Mouse (Mus musculus): ENCODE data around the gene Smg9. TPM values are rescaled to one million over a fixed set of nuclear protein-coding genes. Genes with fewer than 3 reads are reported as not detected.
"Not testable (repeated sequence)": the region's sequence is repeated elsewhere in the genome, so short reads cannot be mapped to it uniquely, and the experiment has no call there.

Smg9 gene
- polyA plus RNA-seq, 1 experiment from 2014 or later: 17.5 TPM

- no peaks in the 10 kb centered on the region for H3K4me1 ChIP-seq (ENCODE audit: control insufficient read depth, insufficient read depth, low read length)
- H3K27ac ChIP-seq (ENCODE audit: low read depth, low read length): no peak overlapping the region
- H3K9me3 ChIP-seq (replicated peaks; ENCODE audit: control insufficient read depth, low read length): no peaks in the 10 kb centered on the region
- WGBS (ENCODE audit: insufficient replicate concordance): 74% methylated on average over 3 of the region's 3 CpGs
- no peaks in the 10 kb centered on the region for H3K36me3 ChIP-seq (ENCODE audit: control insufficient read depth, insufficient read depth, low read length)
- no peak overlapping the region for H3K4me2 ChIP-seq
- H3K4me3 ChIP-seq (ENCODE audit: low read depth, low read length): no peak overlapping the region
- ATAC-seq (replicated peaks; ENCODE audit: insufficient number of reproducible peaks, low FRiP score, low TSS enrichment): no peak
- no peak overlapping the region for H3K9ac ChIP-seq (ENCODE audit: low read depth, low read length)
- no peaks in the 10 kb centered on the region for H3K27me3 ChIP-seq (ENCODE audit: control insufficient read depth, insufficient read depth, low read length)
Measured at GRCm38 (mm10) chr7:24394054-24394453, 5.4 kb upstream of the Smg9 start.

- Histone ChIP-seq H3K9ac (ENCODE audit: low read depth, low read length) (no peak overlapping the region), H3K36me3 (ENCODE audit: control insufficient read depth, insufficient read depth, low read length) (no peaks in the 10 kb centered on the region), H3K4me1 (ENCODE audit: control insufficient read depth, insufficient read depth, low read length) (no peaks in the 10 kb centered on the region), H3K4me2 (no peak overlapping the region), H3K27me3 (ENCODE audit: control insufficient read depth, insufficient read depth, low read length) (no peaks in the 10 kb centered on the region), H3K9me3 (replicated peaks; ENCODE audit: control insufficient read depth, low read length) (no peaks in the 10 kb centered on the region), H3K27ac (ENCODE audit: low read depth, low read length) (no peak overlapping the region), H3K4me3 (ENCODE audit: low read depth, low read length) (no peak overlapping the region)
- ATAC-seq (replicated peaks; ENCODE audit: insufficient number of reproducible peaks, low FRiP score, low TSS enrichment): no peak
- WGBS (ENCODE audit: insufficient replicate concordance): 64% methylated on average over 15 of the region's 15 CpGs
Measured at GRCm38 (mm10) chr7:24394475-24395161, 4.8 kb upstream of the Smg9 start.

GRCm38 (mm10) chr7:24396832-24397231 is 2.6 kb upstream of the Smg9 start:
- H3K4me1 ChIP-seq (ENCODE audit: control insufficient read depth, insufficient read depth, low read length): no peaks in the 10 kb centered on the region
- no peak for ATAC-seq (replicated peaks; ENCODE audit: insufficient number of reproducible peaks, low FRiP score, low TSS enrichment)
- H3K4me2 ChIP-seq: no peak overlapping the region
- no peaks in the 10 kb centered on the region for H3K9me3 ChIP-seq (replicated peaks; ENCODE audit: control insufficient read depth, low read length)
- 69% methylated on average over 11 of the region's 11 CpGs for WGBS (ENCODE audit: insufficient replicate concordance)
- no peaks in the 10 kb centered on the region for H3K36me3 ChIP-seq (ENCODE audit: control insufficient read depth, insufficient read depth, low read length)
- H3K9ac ChIP-seq (ENCODE audit: low read depth, low read length): no peak overlapping the region
- no peaks in the 10 kb centered on the region for H3K27me3 ChIP-seq (ENCODE audit: control insufficient read depth, insufficient read depth, low read length)
- no peak overlapping the region for H3K27ac ChIP-seq (ENCODE audit: low read depth, low read length)
- no peak overlapping the region for H3K4me3 ChIP-seq (ENCODE audit: low read depth, low read length)

DNA sequence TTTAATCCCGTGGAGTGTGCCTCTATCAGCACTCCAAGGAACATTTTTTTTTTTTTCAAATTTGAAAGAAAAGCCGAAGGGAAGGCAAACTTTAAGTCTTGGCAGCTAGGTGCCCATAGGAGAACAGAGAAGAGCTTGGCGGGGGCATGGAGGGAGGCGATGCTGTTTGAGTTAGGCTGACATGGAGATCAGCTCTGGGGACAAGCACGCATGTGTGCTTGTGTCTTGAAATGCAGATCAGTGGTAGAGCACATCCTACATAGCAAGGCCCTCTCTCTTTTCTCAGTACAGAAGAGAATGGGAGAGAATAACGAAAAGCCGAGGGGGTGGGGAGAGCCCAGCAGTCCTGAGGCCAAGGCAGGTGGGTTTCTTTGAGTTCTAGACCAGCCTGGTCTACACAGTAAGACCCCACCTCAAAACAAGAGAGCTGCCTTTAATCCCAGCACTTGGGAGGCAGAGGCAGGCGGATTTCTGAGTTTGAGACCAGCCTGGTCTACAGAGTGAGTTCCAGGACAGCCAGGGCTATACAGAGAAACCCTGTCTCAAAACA is 980 bp upstream of the Smg9 start:
- Histone ChIP-seq H3K27me3 (ENCODE audit: control insufficient read depth, insufficient read depth, low read length) (no peaks in the 10 kb centered on the region), H3K36me3 (ENCODE audit: control insufficient read depth, insufficient read depth, low read length) (peaks cover 5% of the 10 kb centered on the region), H3K9me3 (replicated peaks; ENCODE audit: control insufficient read depth, low read length) (peaks cover 2% of the 10 kb centered on the region), H3K4me3 (ENCODE audit: low read depth, low read length) (no peak overlapping the region), H3K27ac (ENCODE audit: low read depth, low read length) (no peak overlapping the region), H3K4me2 (peak overlapping the region; percentile 77), H3K4me1 (ENCODE audit: control insufficient read depth, insufficient read depth, low read length) (no peaks in the 10 kb centered on the region), H3K9ac (ENCODE audit: low read depth, low read length) (no peak overlapping the region)
- 92% methylated on average over 8 of the region's 8 CpGs for WGBS (ENCODE audit: insufficient replicate concordance)
- no peak for ATAC-seq (replicated peaks; ENCODE audit: insufficient number of reproducible peaks, low FRiP score, low TSS enrichment)

- Histone ChIP-seq H3K9me3 (replicated peaks; ENCODE audit: control insufficient read depth, low read length) (peaks cover 2% of the 10 kb centered on the region), H3K4me2 (peak overlapping the region; percentile 77), H3K4me1 (ENCODE audit: control insufficient read depth, insufficient read depth, low read length) (no peaks in the 10 kb centered on the region), H3K4me3 (ENCODE audit: low read depth, low read length) (peak overlapping the region; percentile 70), H3K27me3 (ENCODE audit: control insufficient read depth, insufficient read depth, low read length) (no peaks in the 10 kb centered on the region), H3K9ac (ENCODE audit: low read depth, low read length) (peak overlapping the region; percentile 86), H3K27ac (ENCODE audit: low read depth, low read length) (peak overlapping the region; percentile 98), H3K36me3 (ENCODE audit: control insufficient read depth, insufficient read depth, low read length) (peaks cover 12% of the 10 kb centered on the region)
- ATAC-seq (replicated peaks; ENCODE audit: insufficient number of reproducible peaks, low FRiP score, low TSS enrichment): no peak
- WGBS (ENCODE audit: insufficient replicate concordance): 12% methylated on average over 3 of the region's 3 CpGs
Measured at GRCm38 (mm10) chr7:24400082-24400452, 648 bp downstream of the Smg9 start.

DNA sequence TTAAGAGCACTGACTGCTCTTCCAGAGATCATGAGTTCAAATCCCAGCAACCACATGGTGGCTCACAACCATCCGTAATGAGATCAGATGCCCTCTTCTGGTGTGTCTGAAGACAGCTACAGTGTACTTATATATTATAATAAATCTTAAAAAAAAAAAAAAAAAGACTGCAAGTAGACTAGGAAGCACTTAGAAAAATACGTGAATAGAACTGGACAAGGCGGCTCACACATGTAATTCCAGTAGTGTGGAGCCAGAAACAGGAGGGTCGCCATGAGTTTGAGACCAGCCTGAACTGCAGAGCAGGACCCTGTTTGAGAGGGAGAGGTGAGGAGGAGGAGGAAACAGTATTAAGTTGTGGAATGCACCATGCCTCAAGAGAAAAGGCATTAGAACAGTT is 1.1 kb downstream of the Smg9 start:
- H3K9ac ChIP-seq (ENCODE audit: low read depth, low read length); H3K27me3 ChIP-seq (ENCODE audit: control insufficient read depth, insufficient read depth, low read length); H3K27ac ChIP-seq (ENCODE audit: low read depth, low read length); ATAC-seq (replicated peaks; ENCODE audit: insufficient number of reproducible peaks, low FRiP score, low TSS enrichment); H3K4me1 ChIP-seq (ENCODE audit: control insufficient read depth, insufficient read depth, low read length); H3K9me3 ChIP-seq (replicated peaks; ENCODE audit: control insufficient read depth, low read length): not testable (repeated sequence)
- peak overlapping the region; percentile 70; the same call in 1 of the 2 replicates for H3K4me3 ChIP-seq (ENCODE audit: low read depth, low read length)
- 90% methylated on average over 4 of the region's 4 CpGs for WGBS (ENCODE audit: insufficient replicate concordance)
- H3K36me3 ChIP-seq (ENCODE audit: control insufficient read depth, insufficient read depth, low read length): peaks cover 12% of the 10 kb centered on the region
- peak overlapping the region; percentile 77 for H3K4me2 ChIP-seq

- WGBS (ENCODE audit: insufficient replicate concordance): 98% methylated on average over 9 of the region's 9 CpGs
- Histone ChIP-seq H3K9me3 (replicated peaks; ENCODE audit: control insufficient read depth, low read length) (peaks cover 2% of the 10 kb centered on the region), H3K9ac (ENCODE audit: low read depth, low read length) (no peak overlapping the region), H3K36me3 (ENCODE audit: control insufficient read depth, insufficient read depth, low read length) (peaks cover 16% of the 10 kb centered on the region), H3K27ac (ENCODE audit: low read depth, low read length) (no peak overlapping the region), H3K4me1 (ENCODE audit: control insufficient read depth, insufficient read depth, low read length) (no peaks in the 10 kb centered on the region), H3K4me2 (no peak overlapping the region), H3K4me3 (ENCODE audit: low read depth, low read length) (no peak overlapping the region), H3K27me3 (ENCODE audit: control insufficient read depth, insufficient read depth, low read length) (no peaks in the 10 kb centered on the region)
- no peak for ATAC-seq (replicated peaks; ENCODE audit: insufficient number of reproducible peaks, low FRiP score, low TSS enrichment)
Measured at GRCm38 (mm10) chr7:24402851-24403250, 3.4 kb downstream of the Smg9 start.

- peaks cover 16% of the 10 kb centered on the region for H3K36me3 ChIP-seq (ENCODE audit: control insufficient read depth, insufficient read depth, low read length)
- no peak overlapping the region for H3K9ac ChIP-seq (ENCODE audit: low read depth, low read length)
- no peak overlapping the region for H3K4me2 ChIP-seq
- no peak for ATAC-seq (replicated peaks; ENCODE audit: insufficient number of reproducible peaks, low FRiP score, low TSS enrichment)
- no peak overlapping the region for H3K4me3 ChIP-seq (ENCODE audit: low read depth, low read length)
- H3K27me3 ChIP-seq (ENCODE audit: control insufficient read depth, insufficient read depth, low read length): no peaks in the 10 kb centered on the region
- peaks cover 2% of the 10 kb centered on the region for H3K9me3 ChIP-seq (replicated peaks; ENCODE audit: control insufficient read depth, low read length)
- H3K4me1 ChIP-seq (ENCODE audit: control insufficient read depth, insufficient read depth, low read length): no peaks in the 10 kb centered on the region
- WGBS (ENCODE audit: insufficient replicate concordance): 96% methylated on average over 12 of the region's 13 CpGs
- H3K27ac ChIP-seq (ENCODE audit: low read depth, low read length): no peak overlapping the region
Measured at GRCm38 (mm10) chr7:24405649-24406048, 6.2 kb downstream of the Smg9 start.

Measured in heart, embryonic 11.5 days (tissue).